Mouse (Mus musculus) MEL (cell line): ENCODE data around the gene Nod1.

Experiments
- CTCF ChIP-seq, 3 experiments: IDR thresholded peaks in 2 of 3; conservative IDR thresholded peaks in 1 of 3; 2 replicates each; pipeline ENCODE4 v1.5.1; 2011 to 2012; ENCODE audit warnings: low read length in 3 of 3, low read depth in 2 of 3, mild to moderate bottlenecking in 2 of 3, improper control_type of control experiment in 1 of 3, inconsistent platforms in 1 of 3, mixed read lengths in 1 of 3, moderate library complexity in 1 of 3; ENCODE audit not compliant: control insufficient read depth in 1 of 3, insufficient read depth in 1 of 3, poor library complexity in 1 of 3, severe bottlenecking in 1 of 3
- EP300 ChIP-seq, 2 experiments: IDR thresholded peaks; 2 replicates each; pipeline ENCODE4 v1.6.1; 2011; ENCODE audit warnings: improper control_type of control experiment in 2 of 2, low read length in 2 of 2, low read depth in 1 of 2, mild to moderate bottlenecking in 1 of 2
- GATA1 ChIP-seq: IDR thresholded peaks from 2 replicates; pipeline ENCODE4 v1.6.1; 2011; ENCODE audit warnings: low read depth, low read length, improper control_type of control experiment
- HCFC1 ChIP-seq: IDR thresholded peaks from 2 replicates; pipeline ENCODE4 v1.6.1; 2012; ENCODE audit warnings: low read depth, mild to moderate bottlenecking, inconsistent platforms, low read length, improper control_type of control experiment, moderate library complexity
- NELFE ChIP-seq: IDR thresholded peaks from 2 replicates; pipeline ENCODE4 v1.6.1; 2011; ENCODE audit warnings: low read depth, low read length, improper control_type of control experiment
- POLR2A ChIP-seq, 2 experiments: IDR thresholded peaks; 2 replicates each; pipeline ENCODE4 v1.6.1; 2011 to 2012; ENCODE audit warnings: low read length in 2 of 2, mild to moderate bottlenecking in 2 of 2, control low read depth in 1 of 2, improper control_type of control experiment in 1 of 2, low read depth in 1 of 2, moderate library complexity in 1 of 2; ENCODE audit not compliant: control insufficient read depth in 1 of 2, insufficient read depth in 1 of 2, poor library complexity in 1 of 2
- POLR2AphosphoS5 ChIP-seq: IDR thresholded peaks from 2 replicates; pipeline ENCODE4 v1.6.1; 2012; ENCODE audit warnings: low read depth, borderline replicate concordance, mild to moderate bottlenecking, inconsistent platforms, low read length, moderate library complexity, mixed read lengths
- RCOR1 ChIP-seq: IDR thresholded peaks from 2 replicates; pipeline ENCODE4 v1.6.1; 2012; ENCODE audit warnings: low read depth, mild to moderate bottlenecking, inconsistent platforms, low read length, improper control_type of control experiment
- USF1 ChIP-seq: IDR thresholded peaks from 2 replicates; pipeline ENCODE4 v1.6.1; 2014; ENCODE audit warnings: low read depth, mild to moderate bottlenecking, inconsistent platforms, low read length, improper control_type of control experiment, moderate library complexity
- USF2 ChIP-seq, 2 experiments: IDR thresholded peaks; 2 replicates each; pipeline ENCODE4 v1.6.1; 2011 to 2012; ENCODE audit warnings: improper control_type of control experiment in 2 of 2, low read length in 2 of 2, borderline replicate concordance in 1 of 2, inconsistent platforms in 1 of 2, low read depth in 1 of 2, mild to moderate bottlenecking in 1 of 2; ENCODE audit not compliant: insufficient read depth in 1 of 2

DNA sequence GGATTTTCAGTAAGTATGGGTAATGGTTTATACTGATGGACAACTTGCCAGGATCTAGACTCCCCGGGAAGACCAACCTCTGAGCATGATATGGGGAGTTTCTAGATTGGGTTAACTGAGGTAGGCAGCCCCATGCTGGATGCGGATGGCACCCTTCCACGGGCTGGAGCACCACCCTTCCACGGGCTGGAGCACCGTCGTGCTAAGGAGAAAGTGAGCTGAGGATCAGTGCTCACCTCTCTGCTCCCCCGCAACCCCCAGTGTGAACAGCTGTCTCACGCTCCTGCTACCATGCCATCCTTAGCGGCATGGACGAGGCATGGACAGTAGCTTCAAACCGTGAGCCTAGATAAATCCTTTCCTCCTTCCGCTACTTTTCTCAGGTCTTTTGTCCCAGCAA is 39.9 kb downstream of the Nod1 start:
- TF ChIP-seq CTCF (IDR thresholded peaks at IDR 0.05 in 2 of 3, conservative IDR thresholded peaks at IDR 0.05 in 1 of 3; ENCODE audit: control insufficient read depth in 1 of 3, insufficient read depth in 1 of 3, low read depth in 2 of 3, low read length in 3 of 3, poor library complexity in 1 of 3, severe bottlenecking in 1 of 3), result no peak
- TF ChIP-seq POLR2AphosphoS5, result no peak
- no peak for TF ChIP-seq HCFC1
- no peak for TF ChIP-seq USF1
- no peak for TF ChIP-seq EP300 (IDR thresholded peaks at IDR 0.05; ENCODE audit: low read depth in 1 of 2, low read length in 2 of 2)
- TF ChIP-seq GATA1, result no peak
- TF ChIP-seq POLR2A (IDR thresholded peaks at IDR 0.05; ENCODE audit: control insufficient read depth in 1 of 2, insufficient read depth in 1 of 2, low read depth in 1 of 2, low read length in 2 of 2, poor library complexity in 1 of 2), result no peak
- TF ChIP-seq NELFE, result no peak
- TF ChIP-seq USF2 (IDR thresholded peaks at IDR 0.05; ENCODE audit: borderline replicate concordance in 1 of 2, insufficient read depth in 1 of 2, low read depth in 1 of 2, low read length in 2 of 2), result no peak
- TF ChIP-seq RCOR1, result no peak
